Mouse (Mus musculus): ENCODE measurements around the gene Fsd2.

Fsd2 gene

DNA sequence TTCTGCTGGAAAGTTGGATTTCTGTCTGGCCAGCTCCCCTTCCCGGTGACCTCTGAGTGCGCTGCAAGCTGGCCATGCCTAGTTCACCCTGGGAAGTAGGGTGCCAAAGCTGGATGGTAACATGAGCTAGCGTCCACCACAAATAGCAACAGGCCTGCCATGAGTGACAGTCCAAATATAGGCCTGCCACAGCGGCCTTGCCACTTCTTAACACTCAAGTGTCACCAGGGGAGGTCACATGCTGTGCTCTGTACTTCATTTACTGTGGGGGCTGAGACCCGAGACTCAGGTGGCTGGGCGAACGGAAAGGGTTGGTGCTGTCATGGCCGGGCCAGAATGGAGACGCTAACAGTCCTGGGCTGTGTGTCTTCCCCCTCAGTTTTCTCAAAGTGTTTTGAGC is at the start of gene Fsd2:
Gene Fsd2, minus strand, starts transcription at position 53 of the 400 bp plus-strand sequence.
- no peak for DNase-seq

DNA sequence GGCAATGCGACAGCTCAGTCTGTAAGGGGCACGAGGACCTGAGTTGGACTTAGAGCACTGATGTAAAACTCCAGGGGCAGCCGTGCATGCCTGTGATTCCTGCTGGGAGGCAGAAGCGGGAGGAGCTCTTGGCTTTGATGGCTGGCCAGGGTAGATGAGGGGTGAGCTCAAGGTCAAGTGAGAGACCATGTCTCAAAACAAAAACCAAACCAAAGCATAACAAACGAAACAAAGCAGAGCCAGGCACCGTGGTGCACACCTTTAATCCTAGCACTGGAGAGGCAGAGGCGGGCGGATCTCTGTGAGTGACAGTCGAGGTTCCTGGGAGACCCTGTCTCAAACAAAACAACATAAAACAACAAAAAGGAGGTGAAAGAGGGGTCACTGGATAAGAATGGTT is 48.3 kb upstream of the Fsd2 start:
- DNase-seq: no peak

DNA sequence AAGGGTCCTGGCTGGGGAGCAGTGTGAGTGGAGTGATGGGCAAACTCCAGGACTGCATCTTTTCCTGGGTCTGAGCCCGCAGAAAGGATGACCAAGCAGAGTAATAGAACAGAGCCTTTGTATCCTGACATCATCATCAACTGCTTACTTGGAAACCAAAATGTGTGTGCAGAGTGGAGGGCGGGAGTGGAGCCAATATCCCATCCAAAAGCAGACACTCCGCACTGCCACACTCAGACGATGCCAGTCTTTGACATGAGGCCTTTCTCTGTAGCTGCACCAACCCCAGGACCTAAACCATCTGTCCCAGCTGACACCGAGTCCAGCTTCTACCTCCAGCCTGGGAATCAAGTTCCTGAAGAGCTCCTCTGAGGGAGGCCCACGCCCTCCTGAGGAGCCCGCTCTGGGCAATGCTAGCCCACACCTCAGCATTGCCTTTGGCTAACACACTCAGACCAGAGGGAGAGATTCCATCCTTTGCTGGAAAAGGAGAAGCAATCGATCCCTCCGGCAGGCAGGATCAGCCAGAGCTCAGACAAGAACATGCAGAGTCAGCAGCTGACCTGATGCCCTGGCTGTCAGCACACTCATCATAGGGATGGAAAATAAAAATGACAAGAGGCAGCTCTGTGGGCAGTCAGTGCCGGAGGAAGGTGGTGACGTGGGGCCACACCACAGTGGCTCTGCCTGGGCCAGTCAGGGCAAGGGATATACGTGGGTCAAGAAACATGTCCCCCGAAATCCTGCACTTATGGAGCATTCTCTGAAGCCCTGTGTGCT is 46.3 kb upstream of the Fsd2 start:
- DNase-seq: no peak

DNA sequence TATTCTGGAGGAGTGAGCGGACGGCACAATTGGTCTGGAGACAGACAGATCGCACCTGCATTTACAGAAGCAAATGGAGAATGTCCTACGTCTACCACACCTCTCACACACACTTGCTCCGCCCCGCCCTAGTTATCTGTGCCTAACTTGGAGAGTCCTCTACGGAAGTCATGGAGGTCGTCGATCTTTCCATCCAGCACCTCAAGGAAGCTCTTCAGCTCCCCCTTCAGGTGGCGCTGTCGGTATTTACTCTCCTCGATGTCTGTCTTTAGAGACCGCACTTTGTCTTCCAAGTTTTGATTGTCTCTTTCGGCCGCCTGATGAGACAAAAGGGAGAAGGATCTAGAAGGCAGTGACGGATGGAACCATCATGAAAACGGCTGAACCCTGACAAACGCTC is 43.4 kb upstream of the Fsd2 start:
- peak in 1 of 2 experiments; percentile 46 for DNase-seq

DNA sequence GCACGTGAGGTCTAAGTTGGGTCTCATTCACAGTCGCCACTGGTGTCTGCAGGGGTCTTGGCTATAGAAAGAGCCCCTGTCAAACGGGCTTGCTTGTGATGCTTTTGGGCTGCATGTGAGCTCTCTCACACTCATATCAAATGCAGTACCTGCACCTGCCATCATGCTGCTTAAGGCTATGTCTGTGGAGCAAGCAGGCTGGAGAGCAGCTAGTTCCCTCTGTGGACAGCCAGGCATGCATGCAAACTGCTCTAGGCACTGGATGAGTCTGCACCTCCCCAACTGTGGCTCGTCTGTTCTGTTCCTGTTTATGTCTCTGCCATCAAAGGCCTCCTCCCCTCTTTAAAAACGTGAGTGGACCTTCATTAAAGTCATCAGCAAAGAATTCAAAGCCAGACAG is 39.7 kb upstream of the Fsd2 start:
- no peak for DNase-seq

DNA sequence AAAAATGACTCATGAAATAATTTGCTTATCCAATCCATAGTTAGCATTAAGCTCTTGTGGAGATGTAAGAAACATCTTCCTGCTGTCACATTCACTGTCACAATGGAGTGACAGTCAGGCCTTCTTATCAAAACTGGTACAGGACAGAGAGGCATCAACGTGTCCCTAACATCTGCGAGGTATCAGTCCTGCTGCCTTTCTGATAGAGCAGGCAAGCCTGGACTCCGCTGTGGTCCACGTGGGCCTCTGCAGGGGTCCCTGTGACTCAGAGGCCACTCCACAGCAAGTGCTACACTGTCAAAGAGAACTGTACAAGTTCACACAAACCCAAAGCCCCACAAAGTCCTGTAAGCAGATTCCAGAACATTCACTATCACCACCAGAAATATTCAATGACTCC is 38.7 kb upstream of the Fsd2 start:
- no peak for DNase-seq

DNA sequence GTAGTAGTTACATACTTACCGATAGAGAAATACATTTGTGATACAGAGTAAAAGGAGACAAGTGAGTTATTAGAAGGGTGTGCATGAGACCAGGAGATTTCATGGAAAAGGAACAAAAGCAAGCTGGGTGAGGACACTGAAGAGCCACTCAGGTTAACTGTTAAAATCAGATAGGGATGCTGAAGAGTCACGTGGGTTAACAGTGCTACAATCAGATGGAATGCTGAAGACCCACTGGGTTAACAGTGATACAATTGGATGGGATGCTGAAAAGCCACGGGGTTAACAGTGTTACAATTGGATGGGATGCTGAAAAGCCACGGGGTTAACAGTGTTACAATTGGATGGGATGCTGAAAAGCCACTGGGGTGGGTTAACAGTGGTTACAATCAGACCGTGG is 38.2 kb upstream of the Fsd2 start:
- no peak for DNase-seq

DNA sequence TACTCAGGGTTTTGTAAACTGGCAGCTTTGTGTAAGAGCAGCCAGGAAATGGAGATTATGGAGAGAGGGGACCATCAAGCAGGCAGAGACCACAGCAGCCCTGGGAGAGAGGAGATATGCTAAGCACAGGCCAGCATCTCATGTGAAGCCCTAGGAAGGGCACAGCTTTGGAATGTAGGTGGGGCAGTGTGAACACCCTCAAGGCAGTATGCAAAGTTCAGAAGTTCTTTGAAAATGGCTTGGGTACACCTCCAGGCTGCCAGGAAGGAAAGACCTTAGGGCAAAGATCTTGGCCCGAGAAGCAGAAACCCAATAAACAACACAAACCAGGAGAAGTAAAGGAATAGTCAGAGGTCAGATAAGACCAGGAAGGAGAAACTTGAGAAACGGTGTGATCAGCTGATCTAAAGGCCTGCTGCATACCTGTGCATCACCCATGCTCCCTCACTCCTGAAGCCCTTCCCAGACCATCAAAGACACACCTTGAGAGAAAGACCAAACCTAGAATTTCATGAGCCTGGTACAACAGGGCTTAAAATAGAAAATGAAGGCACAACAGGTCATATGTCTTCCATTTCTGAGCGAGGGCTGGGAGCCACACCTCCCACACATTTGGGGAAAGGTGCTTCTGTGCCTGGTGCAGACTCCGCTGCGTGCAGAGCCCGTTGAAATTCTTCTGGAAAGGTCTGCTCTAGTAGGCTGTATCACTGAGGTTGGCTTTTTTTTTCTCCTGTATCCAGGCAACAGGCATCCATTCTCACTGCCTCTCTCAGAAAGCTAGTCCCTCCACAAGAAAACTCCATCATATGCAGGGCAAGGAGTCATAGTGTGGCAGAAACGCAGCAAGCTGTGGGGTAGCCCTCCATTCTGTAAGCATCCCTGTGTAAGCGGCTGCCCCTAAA is 32.9 kb upstream of the Fsd2 start:
- DNase-seq: no peak

DNA sequence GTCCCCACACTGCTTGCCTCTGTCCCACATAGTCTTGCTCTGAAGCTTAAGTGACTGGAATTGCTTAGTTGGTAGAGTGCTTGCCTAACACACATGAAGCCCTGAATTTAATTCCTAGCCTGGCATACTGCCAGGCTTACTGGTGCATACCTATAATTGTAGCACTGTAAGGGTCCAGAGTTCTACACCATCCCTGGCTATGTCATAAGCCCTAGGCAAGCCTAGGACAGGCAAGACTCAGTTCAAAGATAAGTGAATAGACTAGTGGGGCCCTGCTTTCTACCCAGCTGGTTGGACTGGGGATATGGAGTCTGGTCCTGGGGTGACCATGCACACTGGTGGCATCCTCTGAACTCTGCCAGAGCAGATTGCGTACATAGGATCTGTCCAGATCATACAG is 30.9 kb upstream of the Fsd2 start:
- DNase-seq: no peak

DNA sequence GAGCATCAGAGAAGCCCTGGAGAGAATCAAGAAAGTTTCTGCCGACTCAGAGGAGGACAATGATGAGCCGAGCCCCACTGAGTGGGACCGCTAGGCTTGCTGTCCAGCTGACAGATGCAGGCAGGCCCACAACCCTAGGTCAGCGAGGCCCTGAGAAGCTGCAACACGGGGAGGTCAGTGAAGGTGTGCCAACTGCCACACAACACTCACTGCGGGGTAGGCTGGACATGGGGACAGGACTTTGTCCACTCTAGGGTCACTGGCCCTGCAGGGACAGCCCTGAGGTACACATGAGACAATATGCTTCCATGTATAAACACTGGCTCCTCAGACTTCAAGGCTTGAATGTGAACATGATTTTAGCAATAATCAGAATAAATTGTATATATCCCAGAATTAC is 29.3 kb upstream of the Fsd2 start:
- no peak for DNase-seq

DNA sequence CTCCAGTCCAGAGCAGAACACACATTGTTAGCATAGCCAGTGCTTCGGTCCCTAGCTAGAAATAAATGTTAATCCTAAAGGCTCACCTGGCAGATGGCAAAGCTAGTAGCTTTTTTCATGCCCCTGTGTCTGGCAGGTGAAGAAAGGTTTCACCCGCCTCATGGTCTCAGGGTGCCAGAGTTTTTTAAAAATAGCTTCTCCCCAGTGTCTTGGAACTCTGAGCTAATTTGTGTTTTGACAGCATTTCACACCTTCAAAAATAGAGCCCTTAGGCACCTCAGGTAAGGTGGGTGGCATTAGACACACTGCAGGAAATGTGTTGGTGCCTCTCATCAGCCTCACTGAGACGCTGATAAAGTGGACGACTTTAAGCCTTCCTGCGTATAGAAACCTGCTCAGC is 28.3 kb upstream of the Fsd2 start:
- DNase-seq: no peak

DNA sequence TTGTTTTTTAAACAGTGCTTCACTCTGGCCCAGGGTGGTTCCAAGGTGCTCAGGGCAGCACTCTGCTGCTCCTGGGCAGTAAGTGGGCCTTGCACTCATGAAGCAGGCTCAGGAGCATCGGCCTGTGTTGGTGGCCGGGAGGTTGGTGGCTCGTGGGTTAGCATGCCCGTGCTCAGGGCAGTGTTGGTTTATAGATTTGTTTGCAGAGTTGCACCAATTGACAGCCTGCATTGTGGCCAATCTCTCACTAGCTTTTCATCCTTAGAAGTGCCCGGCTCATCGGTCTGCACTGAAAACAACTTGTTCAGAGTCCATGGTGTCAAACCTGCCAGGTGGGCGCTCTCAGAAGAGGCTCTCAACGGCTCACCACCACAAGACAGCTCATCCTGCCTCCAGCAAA is 26.6 kb upstream of the Fsd2 start:
- DNase-seq: no peak

DNA sequence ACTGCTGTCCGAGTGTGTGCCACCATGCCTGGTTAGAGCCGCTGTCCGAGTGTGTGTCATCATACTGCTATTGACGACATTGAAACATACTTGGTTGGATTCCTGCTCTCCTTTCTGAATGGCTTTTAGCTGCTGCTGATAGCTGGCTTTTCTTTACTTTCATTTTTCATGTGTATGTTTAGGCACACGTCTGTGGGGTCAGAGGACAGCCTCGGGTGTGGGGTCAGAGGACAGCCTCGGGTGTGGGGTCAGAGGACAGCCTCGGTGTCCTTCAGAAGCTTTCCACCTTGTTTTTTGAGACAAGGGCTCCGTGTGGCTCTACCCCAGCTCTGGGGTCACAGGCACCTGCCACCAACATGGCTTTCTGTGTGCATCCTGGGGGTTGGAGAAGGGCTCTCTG is 25.9 kb upstream of the Fsd2 start:
- no peak for DNase-seq

DNA sequence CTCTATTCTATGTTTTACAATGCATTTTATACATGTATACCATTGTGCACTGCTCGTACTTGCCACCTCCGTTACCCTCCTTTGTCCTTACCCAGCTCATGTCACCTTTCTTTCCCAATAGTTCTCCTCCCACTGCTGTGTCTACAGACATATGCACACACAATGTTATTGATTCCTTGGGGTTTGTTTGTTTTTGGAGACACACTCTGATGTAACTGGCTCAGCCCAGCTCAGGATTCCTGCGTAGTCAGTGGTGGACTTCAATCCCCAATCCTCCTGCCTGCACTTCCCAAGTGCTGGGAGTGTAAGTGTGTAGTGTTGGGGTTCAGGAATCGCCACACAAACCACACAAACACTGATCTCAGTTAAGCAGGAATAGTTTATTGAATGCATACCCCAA is 20.5 kb upstream of the Fsd2 start:
- DNase-seq: no peak

DNA sequence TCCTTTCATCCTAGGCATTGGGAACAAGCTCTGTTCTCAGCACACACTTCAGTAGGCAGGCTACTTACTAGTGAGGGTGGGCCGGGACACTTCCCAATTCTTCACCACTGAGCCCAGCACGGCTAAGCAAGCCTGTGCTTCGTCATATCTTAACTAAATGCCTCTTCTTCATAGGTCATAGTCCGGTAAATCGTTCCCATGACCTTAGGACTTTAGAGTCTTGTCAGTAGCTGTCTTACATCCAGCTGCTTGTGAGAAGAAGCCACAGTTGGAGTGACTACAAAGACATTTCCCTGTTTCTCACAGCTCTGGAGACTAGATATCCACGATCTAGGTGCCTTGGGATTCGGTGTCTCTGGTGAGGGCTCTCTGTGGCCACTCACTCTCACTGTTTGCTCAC is 18.6 kb upstream of the Fsd2 start:
- peak in 1 of 2 experiments; percentile 27 for DNase-seq

DNA sequence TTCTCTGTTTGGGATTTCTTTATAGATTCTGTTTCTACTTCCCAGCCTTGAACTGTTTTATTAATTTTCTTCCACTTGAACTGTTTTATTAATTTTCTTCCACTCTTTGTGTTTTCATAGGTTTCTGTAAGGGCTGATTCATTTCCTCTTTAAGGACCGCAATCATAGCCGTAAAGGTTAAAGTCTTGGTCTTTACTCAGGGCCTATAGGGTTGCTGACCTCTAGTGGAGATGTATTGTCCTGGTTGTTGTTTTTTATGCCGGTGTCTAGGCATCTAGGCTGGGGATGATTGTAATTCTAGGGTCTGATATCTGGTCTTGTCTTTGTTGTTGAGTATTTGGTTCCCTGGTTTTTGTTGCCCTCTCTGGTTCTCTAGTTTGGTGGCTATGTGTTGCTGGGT is 16.8 kb upstream of the Fsd2 start:
- DNase-seq: no peak

DNA sequence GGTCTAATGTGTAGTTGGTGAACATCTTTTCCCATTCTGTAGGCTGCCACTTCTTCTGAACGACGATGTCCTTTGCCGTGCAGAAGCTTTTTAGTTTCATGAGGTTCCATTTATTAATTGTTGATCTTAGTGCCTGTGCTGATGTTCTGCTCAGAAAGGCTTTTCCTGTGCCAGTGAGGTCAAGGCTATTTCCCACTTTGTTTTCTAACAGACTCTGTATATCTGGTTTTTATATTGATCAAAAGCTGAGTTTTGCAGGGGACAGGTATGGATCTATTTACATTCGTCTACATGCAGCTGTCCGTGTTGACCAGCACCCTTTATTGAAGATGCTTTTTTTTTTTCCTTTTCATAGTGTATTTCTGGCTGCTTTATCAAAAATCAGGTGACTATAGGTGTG is 12.6 kb upstream of the Fsd2 start:
- DNase-seq: no peak

DNA sequence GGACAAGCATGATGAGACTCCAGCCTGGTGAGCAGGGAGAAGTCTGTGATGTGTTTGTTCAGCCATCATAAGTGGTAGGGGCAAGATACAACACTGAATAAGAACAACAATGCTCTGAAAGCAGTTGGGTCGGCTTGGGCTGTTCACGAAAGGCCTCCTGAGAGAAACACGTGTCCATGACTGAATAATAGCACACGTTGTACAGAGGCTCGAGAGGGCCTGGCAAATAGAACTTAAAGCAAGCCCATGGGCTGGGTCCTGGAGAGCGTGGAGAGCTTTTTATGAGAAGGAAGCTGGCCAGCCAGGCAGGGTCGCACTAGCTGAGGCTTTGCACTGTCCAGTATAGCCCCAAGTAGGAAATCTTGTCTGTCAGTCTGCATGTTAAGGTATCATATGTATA is 11.7 kb upstream of the Fsd2 start:
- DNase-seq: no peak

DNA sequence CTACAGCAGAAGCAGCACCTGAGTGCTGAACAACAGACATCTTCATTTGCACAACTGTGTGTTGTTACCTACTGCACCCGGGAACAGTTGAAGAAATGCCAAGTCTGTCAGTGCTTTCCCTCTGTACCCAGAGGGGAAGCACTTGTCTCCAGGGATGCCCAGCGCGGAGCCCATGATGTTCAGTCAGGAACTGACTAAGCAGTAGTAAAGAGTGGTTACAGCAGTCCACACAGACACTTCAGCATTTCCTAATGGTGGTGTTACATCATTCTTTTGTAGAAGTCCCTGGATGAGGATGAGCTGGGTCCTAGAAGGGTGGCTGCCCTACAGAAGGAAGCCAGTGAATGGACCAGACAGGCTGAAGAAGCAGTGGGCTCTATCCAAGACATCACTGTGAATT is 11.1 kb upstream of the Fsd2 start:
- DNase-seq: no peak

DNA sequence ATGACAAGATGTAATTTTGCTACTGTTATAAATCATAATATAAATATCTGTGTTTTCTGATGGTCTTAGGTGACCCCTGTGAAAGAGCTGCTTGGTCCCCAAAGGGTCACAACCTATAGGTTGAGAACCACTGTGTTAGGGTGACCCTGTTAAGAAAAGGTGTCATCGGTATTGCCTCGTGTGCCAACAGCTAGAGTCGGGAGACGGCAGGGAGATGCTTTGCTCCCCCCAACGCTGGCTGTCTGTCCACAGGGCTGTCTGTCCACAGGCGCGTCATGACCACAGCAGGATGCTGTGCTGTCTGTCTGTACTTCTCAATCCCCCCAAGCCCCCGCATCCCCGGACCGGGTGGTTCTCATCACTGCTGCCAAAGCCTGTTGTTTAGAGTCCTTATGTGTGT is 8.9 kb upstream of the Fsd2 start:
- DNase-seq: no peak

DNA sequence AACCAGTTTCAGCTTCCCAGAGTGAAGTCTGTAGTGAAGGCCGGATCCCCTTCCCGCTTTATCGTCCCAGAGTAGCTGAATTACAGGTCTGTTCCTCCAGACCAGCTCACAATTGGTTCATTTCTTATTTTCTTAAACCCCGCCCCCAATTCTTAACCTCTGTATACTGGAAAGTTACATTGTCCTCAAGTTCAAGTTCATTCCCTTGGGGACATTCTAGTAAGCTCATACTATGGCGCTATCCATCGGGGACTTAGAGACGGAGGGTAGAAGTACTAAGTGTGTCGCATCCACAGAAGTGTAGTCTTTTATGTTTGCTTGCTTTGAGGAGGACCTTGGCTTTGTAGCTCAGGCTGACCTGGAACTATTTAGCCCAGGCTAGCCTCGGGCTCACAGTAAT is 7.1 kb upstream of the Fsd2 start:
- DNase-seq: no peak

DNA sequence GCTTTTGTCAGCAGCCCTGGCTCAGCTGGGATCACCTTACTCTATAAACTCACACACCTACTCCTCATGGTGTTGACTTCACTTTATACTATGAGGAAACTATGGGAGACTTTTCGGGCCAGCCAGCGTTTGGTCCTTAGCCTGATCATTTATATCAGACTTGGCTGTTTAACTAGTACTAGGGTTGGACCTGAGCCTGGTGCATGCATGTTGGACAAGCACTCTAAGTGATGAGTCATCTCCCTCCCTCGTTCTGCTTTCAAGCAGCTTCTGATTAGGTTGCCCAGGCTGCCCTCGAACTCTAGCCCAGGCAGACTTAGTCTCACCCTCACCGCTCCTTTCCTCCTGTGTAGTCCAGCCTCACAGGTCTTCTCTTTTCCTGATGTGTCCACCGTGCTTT is 6.7 kb upstream of the Fsd2 start:
- DNase-seq: peak; percentile 38 to 40

DNA sequence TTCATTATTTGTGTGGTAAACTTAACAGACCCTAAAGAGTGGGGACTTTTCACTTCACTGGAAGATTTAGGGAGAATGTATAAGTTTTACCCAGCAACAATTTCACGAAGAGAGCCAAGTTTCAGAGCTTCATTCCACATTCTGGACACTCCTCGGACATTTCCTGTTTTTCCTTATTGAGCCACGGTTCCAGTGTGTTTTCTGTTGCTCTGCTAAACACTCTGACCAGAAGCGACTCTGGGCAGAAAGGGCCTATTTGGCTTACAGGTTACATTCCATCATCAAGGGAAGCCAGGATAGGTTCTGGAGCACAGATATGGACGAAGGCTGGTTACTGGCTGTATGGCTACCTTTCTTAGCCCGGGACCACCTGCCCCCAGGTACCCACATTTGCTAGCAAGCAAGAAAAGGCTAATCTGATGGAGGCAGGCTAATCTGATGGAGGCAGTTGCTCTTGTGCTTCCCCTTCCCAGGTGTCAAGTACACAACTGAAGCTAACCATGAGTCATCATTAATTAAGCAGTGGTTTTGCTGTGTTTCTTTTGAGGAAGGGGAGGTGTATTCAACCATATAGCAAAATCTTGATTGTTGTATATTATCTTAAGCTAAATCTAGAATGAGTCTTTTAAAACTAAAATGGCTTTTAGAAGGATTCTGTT is 6.0 kb upstream of the Fsd2 start:
- DNase-seq: peak in 1 of 2 experiments; percentile 15

DNA sequence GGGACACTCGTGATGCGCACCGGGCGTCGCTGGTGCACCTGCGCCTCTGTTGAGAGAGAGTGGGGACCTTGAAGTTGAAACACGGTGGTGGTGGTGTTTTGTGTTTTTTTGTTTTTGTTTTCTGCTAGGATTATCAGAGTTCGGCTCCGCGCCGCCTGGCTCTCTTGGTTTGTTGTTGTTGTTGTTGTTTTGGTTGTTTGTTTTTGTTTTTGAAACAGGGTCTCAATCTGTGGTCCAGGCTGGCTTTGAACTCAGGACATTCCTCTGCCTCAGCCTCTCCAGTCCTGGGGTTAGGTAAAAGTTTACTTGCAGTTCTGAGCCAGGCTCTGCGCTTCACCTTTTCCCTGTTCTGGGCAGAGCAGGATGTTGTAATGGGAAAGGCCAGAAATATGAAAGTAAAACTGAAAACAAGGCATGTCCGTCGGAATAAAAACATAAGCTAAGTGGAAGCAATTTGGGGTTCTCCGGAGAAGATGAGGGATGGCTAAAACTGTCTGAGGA is 5.2 kb upstream of the Fsd2 start:
- DNase-seq: peak; percentile 30 to 47

Measured in kidney, postnatal 36 days (tissue).